Mouse (Mus musculus) left cerebral cortex, adult 9 months (tissue): Measurements from ENCODE around the gene Btnl1.

Experiments
- DNase-seq, 2 experiments: peaks; one replicate each; pipeline ENCODE4 v3.0.0; 2022; ENCODE audit warnings: low spot score in 2 of 2

Gene Btnl1

DNA sequence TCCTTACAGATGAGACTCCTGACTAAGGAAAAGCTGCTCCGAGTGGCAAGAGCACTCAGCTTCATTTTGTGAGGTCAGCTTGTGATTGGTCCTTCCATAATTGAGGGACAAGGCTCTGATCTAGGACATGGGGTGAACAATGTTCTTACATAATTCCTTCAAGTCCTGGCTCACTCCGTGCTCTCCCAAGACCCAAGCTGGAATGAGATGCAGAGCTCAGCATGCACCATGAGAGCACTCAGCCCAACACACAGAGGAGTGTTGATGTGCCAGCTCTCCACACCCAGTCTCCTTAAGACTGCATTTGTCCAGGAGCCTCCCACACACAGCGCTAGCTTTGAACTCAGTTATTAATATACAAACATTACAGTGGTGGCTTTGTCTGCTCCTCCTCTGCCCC is 7.8 kb downstream of the Btnl1 start:
- no peak for DNase-seq

DNA sequence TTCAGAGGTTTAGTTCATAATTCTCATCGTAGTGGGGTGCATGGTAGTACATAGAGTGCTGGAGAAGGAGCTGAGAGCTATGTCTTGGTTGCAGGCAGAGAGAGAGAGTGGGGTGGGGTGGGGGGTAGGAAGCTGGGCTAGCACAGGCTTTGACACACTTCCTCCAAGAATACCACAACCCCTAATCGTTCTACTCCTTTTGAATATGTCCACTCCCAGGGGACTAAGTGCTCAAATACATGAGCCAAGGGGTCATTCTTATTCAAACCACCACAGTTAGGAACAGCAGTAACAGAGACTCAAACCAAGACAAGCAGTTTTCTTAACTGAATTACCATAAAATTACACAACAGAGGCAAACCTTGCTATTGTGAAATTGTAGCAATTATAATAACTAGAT is 9.7 kb downstream of the Btnl1 start:
- DNase-seq, result no peak

DNA sequence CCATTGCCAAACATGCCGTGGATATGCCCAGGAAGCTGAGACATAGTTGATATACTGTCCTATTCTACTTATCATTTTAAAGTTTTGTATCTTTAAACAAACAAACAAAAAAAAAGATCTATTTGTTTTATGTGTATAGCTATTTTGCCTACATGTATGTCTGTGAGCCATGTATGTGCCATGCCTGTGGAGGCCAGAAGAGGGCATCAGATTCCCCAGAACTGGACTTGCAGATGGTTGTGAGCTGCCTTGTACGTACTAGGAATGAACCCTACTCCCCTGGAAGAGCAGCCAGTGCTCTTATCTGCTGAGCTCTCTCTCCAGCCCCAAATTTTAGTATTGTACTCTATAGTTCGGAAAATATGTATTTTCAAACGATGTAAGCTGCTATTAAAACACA is 11.6 kb downstream of the Btnl1 start:
- no peak for DNase-seq

DNA sequence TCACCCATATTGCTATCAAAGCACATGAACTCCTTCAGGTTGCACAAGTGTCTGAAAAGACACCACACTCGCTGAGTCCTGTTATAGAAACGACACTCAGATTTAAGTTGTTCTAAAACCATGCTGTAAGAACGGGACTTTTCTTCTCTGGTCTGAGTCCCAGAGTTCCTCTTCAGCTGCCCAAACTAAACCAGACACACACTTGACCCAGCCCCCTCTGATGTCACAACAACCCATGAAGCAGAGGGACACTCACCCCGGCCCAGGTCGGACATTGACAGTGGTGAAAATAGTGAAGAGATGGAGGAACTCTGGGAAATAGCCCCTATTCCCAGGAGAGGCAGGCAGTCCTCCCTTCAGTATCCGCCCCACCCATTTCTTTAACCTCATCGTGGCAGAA is 14.6 kb downstream of the Btnl1 start:
- DNase-seq, result no peak

DNA sequence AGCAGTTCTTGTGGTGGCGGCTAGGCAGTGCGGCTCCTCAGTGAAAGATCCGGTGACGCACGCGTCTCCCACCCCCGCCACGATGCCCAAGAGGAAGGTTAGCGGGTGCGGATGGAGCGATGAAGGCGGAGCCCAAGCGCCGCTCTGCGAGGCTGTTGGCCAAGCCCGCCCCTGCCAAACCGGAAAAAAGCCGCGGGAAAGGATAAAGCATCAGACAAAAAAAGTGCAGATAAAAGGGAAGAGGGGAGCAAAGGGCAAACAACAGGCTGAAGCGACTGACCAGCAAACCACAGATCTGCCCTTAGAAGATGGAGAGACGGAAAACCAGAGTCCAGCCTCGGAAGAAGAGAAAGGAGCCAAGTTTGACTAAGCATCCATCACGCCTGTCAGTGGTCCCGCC is 15.4 kb downstream of the Btnl1 start:
- DNase-seq, result no peak

DNA sequence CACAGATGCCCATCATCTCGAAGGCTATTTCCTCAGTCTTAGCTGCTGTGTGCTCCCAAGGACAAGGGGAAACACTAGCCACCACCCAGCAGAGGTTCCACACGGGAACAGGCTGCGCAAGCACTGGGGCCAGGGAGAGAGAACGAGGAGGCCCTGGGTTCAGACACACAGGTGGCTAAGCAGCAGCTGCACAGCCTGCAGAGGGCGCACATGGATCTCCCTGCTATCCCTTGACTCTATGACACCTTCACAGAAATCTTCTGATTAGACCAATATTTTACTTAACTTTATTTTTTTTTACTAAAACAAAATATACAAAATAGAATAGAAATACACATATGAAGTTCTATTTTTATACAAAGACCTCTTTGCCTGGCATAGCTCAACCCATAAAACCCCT is 20.4 kb downstream of the Btnl1 start:
- no peak for DNase-seq

DNA sequence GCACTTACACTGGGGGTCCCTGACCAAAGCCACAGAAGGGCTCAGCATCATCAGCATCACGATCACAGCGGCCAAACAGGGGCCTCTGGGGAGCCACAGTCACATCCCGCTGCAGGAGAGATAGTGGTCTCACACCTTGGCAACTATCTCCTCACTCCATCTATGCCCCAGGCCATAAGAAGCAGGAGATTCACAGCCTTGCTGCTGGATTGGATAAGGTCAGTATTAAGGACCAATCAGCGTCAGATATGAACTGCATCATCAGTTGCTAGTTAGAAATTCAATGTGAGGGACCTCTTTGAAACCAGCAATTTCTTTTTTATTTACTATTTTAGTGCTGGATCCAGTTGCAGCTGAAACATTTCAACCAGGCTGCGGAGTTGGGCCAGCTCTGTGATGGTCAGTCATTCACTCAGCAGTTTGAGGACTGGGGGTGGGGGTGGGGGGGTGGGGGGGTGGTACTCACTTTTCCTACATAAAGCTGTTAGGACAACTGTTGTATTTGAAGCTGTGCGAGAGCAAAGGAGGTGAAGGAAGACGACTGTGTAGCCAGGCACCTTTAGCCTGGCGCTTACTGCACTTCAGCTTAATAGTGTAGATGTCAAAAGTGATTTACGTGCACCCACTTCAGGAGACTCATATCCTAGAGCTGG is 21.3 kb downstream of the Btnl1 start:
- peak; percentile 65 to 87 for DNase-seq

DNA sequence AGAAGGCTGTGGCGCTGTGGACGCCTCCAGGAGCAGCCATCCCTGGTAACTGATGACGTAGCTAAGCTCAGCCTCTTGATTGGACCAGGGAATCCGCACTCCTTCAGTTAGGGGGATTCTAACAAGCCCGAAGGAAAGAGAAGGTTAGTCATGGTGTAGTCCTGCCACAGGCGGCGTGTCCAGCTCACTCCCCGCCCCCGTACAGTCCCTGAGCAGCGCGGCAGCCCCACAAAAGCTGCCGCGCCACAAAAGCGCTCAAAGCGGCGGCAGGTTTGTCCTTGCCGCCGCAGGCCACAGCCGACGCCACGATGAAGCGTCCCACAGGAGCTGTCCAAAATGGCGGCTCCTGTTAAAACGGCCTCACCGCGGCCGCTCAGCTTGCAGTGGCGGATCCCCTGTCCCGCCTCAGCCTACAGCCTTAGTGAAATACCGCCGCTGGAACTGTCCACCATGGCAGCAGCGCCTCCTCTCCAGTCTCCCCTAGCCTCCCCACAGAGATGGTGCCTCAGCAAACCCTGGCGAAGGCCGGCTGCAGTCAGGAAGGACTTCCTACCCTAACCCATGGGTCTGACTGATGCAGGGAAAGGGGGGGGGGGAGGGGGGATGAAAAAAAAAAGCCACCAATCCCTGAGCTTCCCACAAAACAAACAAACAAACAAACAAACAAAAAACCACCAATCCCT is 21.9 kb downstream of the Btnl1 start, which contains the start of gene BC051142:
Gene BC051142 (plus strand): TSS at position 110 of the 683 bp plus-strand sequence.
- DNase-seq, result peak; percentile 80 to 93

DNA sequence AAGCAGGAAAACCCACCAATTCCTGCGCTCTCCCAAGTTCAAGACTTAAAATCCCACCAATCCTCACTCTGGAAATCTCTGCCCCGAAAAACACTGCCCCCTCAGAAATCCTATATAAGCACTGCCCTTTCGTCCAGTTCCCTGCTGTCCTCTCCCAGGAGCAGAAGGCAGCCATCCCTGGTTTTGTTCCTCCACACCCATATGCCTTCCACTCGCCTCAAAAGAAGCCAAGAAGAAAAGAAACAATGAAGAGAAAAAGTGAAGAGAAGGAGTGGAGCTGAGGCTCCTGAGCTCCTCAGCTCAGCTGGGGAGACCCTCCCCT is 22.4 kb downstream of the Btnl1 start:
- no peak for DNase-seq

DNA sequence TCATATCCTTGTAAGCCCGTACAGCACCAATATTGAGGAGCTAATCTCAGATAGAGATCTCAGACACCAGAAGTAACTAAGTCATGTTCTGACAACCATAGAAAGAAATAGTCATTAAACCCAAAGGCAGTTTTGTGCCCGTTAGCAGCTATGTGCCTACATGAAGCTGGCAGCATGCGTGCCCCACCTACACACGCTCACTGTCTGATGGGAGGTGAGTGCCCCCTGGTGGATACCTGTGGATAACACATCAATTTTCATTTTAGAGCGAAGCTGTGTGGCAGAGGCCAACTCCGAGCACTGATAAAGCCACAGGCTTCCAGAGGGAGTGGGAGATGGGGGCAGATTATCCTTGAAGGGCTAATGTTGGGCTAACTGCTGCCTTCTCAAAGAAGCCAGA is 34.2 kb downstream of the Btnl1 start:
- DNase-seq, result peak; percentile 38 to 81

DNA sequence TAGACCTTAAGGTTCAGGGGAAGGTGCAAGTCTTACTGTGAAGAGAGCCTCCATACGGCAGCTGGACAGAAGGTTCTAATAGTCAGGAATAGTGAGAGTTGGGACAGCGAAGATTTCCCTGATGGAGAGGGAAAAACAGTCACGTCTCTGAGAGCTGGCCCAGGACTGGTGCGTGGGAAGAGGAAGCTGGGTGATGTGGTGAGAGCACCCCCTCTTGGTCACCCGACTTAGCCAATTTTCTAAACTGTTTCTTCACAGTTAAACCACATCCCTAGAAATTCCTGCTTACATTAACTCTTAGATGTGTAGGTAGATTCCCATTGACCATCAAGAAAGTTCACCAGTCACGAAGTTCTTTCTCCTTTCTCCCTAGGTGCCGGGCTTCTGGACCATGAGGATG is 43.1 kb downstream of the Btnl1 start:
- no peak for DNase-seq

DNA sequence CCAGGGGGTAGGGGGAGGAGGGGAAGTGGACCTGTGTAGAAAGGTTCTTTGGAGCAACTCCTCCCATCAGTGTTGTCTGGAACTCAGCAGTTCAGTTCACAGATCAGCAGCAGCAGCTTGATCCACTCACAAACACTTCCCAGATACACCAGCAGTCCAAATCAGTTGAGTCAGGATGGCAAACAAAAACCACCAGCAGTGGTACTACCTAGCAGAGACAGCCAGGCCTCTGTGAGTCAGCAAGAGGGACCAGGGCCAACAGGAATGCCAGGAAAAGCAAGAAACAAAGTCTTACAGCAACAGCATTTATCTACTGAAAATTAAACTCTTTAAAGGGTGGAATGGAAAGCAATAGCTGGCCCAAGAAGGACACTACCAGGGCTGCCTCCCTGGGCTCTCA is 50.7 kb downstream of the Btnl1 start:
- peak in 1 of 2 experiments; percentile 37 for DNase-seq
